Mouse (Mus musculus): ENCODE data around the gene Olfr142.
"Not testable (repeated sequence)": the region's sequence is repeated elsewhere in the genome, so short reads cannot be mapped to it uniquely, and the experiment has no call there.

Olfr142 gene

GRCm38 (mm10) chr2:90257492-90257891 lies at the start of gene Olfr142:
Gene Olfr142 (minus strand): TSS chr2:90257592.
- no peak for DNase-seq (ENCODE audit: low spot score in 2 of 2)

- no peak for DNase-seq (ENCODE audit: low spot score in 2 of 2)
Measured at GRCm38 (mm10) chr2:90292741-90293140, 35.3 kb upstream of the Olfr142 start, which contains the start of gene Olfr1272. Gene Olfr1272 (minus strand): TSS chr2:90292841.

- DNase-seq (ENCODE audit: low spot score in 2 of 2), result no peak
Measured at GRCm38 (mm10) chr2:90270932-90271331, 13.5 kb upstream of the Olfr142 start, which contains the start of gene Olfr1271. Gene Olfr1271 (minus strand): TSS chr2:90271032.

- DNase-seq (ENCODE audit: low spot score in 2 of 2), result not testable (repeated sequence)
Measured at GRCm38 (mm10) chr2:90224393-90224792, 33.0 kb downstream of the Olfr142 start, which contains the start of gene Olfr1506. Gene Olfr1506 (minus strand): TSS chr2:90224493.
